Mouse (Mus musculus): ENCODE data around the gene Klhl11. TPM values are rescaled to one million over a fixed set of nuclear protein-coding genes. Genes with fewer than 3 reads are reported as not detected.

The Klhl11 gene
- polyA plus RNA-seq, 1 experiment, result 8.0 TPM

DNA sequence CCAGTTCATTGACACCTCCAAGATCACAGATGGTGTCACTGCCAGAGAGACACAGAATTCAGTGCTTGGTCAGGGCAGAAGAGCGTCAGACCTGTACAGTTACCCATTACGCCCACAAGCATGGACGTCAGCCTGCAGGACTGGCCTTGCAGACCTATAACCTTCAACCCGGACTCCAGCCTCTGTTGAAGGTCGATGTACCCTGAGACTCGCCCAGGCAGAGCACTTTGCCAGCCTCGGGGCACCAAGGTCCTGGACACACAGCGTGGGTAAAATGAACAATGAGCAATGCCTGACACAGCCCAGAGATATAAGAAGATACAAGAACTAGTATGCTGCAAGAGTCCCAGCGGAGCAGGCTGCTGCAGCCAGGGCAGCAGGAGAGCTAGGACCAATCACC, 42.5 kb upstream of the Klhl11 start:
- Histone ChIP-seq H3K4me3 (ENCODE audit: control insufficient read depth, insufficient read depth, low read length) (no peak overlapping the region), H3K4me1 (replicated peaks; ENCODE audit: control insufficient read depth, insufficient read depth, low read length) (no peaks in the 10 kb centered on the region), H3K27me3 (ENCODE audit: control insufficient read depth, insufficient read depth, low read length) (no peaks in the 10 kb centered on the region), H3K36me3 (ENCODE audit: control insufficient read depth, insufficient read depth, low read length) (peaks cover 82% of the 10 kb centered on the region), H3K27ac (ENCODE audit: control insufficient read depth, insufficient read depth, low read length) (no peak overlapping the region)
- WGBS, result 97% methylated on average over 9 of the region's 9 CpGs
- TF ChIP-seq CTCF (IDR thresholded peaks at IDR 0.05; ENCODE audit: borderline replicate concordance, control insufficient read depth, extremely low read depth, insufficient read depth, low read length, poor library complexity) (no peak), POLR2A (IDR thresholded peaks at IDR 0.05; ENCODE audit: control insufficient read depth, extremely low read depth, insufficient read depth, low read length, poor library complexity) (no peak)
- no peak for DNase-seq

GRCm38 (mm10) chr11:100513716-100514115, 41.2 kb upstream of the Klhl11 start:
- TF ChIP-seq CTCF (IDR thresholded peaks at IDR 0.05; ENCODE audit: borderline replicate concordance, control insufficient read depth, extremely low read depth, insufficient read depth, low read length, poor library complexity), result no peak
- TF ChIP-seq POLR2A (IDR thresholded peaks at IDR 0.05; ENCODE audit: control insufficient read depth, extremely low read depth, insufficient read depth, low read length, poor library complexity), result no peak
- no peak for DNase-seq
- H3K4me3 ChIP-seq (ENCODE audit: control insufficient read depth, insufficient read depth, low read length), result no peak overlapping the region
- 96% methylated on average over 10 of the region's 10 CpGs for WGBS
- H3K27ac ChIP-seq (ENCODE audit: control insufficient read depth, insufficient read depth, low read length), result no peak overlapping the region
- peaks cover 79% of the 10 kb centered on the region for H3K36me3 ChIP-seq (ENCODE audit: control insufficient read depth, insufficient read depth, low read length)
- no peaks in the 10 kb centered on the region for H3K27me3 ChIP-seq (ENCODE audit: control insufficient read depth, insufficient read depth, low read length)
- H3K4me1 ChIP-seq (replicated peaks; ENCODE audit: control insufficient read depth, insufficient read depth, low read length), result no peaks in the 10 kb centered on the region

DNA sequence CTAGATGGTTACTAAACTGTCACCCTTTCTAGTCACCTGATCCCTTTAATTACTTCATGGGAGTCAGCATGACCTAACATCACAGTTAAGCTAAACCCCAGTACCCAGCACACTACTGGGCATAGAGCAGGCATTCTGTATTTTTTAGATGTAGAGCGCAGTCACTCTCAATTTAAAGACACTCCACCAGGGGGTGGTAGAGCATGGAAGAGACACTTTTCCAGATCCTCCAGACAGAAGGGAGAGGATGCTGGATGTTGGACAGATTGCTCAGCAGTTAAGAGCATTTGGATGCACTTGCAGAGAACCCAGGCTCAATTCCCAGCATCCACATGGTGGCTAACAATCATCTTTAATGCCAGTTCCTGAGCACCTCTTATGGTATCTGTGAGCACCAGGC, 39.8 kb upstream of the Klhl11 start:
- Histone ChIP-seq H3K27me3 (ENCODE audit: control insufficient read depth, insufficient read depth, low read length) (no peaks in the 10 kb centered on the region), H3K4me3 (ENCODE audit: control insufficient read depth, insufficient read depth, low read length) (no peak overlapping the region), H3K36me3 (ENCODE audit: control insufficient read depth, insufficient read depth, low read length) (peaks cover 74% of the 10 kb centered on the region), H3K27ac (ENCODE audit: control insufficient read depth, insufficient read depth, low read length) (no peak overlapping the region), H3K4me1 (replicated peaks; ENCODE audit: control insufficient read depth, insufficient read depth, low read length) (no peaks in the 10 kb centered on the region)
- 98% methylated on average over 1 of the region's 1 CpGs for WGBS
- DNase-seq, result no peak
- TF ChIP-seq POLR2A (IDR thresholded peaks at IDR 0.05; ENCODE audit: control insufficient read depth, extremely low read depth, insufficient read depth, low read length, poor library complexity) (no peak), CTCF (IDR thresholded peaks at IDR 0.05; ENCODE audit: borderline replicate concordance, control insufficient read depth, extremely low read depth, insufficient read depth, low read length, poor library complexity) (no peak)

DNA sequence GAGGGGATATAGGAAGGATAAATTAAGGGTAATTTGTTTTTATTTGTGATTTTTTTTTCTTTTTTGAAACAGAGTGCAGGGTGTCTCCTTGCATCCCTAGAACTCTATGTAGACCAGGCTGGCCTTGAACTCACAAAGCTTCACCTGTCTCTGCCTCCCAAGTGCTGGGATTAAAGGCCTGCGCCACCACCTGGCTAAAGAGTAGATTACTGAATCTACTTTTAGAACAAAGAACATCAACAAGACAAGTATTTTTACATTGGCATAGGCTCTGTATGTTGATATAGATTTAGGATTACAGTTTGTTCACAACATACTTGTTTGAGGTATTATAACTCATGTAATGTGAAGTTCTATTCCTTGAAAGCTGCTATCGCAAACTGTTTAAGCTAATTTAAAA, 38.0 kb upstream of the Klhl11 start:
- Histone ChIP-seq H3K27ac (ENCODE audit: control insufficient read depth, insufficient read depth, low read length) (no peak overlapping the region), H3K27me3 (ENCODE audit: control insufficient read depth, insufficient read depth, low read length) (no peaks in the 10 kb centered on the region), H3K4me1 (replicated peaks; ENCODE audit: control insufficient read depth, insufficient read depth, low read length) (no peaks in the 10 kb centered on the region), H3K36me3 (ENCODE audit: control insufficient read depth, insufficient read depth, low read length) (peaks cover 73% of the 10 kb centered on the region), H3K4me3 (ENCODE audit: control insufficient read depth, insufficient read depth, low read length) (no peak overlapping the region)
- DNase-seq, result no peak
- no peak for TF ChIP-seq POLR2A (IDR thresholded peaks at IDR 0.05; ENCODE audit: control insufficient read depth, extremely low read depth, insufficient read depth, low read length, poor library complexity)
- TF ChIP-seq CTCF (IDR thresholded peaks at IDR 0.05; ENCODE audit: borderline replicate concordance, control insufficient read depth, extremely low read depth, insufficient read depth, low read length, poor library complexity), result no peak
- WGBS, result 98% methylated on average over 2 of the region's 2 CpGs

DNA sequence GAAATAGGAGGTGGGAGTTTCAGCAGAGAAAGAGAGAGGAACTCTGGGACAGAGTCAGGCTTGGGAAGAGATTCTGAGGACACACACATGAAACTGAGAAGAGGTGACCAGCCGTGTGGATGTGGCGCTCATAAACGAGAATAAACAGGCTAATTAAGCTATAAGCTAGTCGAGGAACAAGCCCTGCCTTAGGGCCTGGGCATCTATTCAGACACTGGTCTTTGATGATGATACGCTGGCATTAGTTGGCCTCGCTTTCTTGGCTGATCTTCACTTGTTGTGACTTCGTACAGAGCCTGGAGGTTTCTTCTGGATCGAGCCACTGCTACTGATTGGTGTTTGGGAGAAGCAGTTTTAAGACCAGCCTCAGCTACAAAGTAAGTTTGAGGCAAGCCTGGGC, 33.5 kb upstream of the Klhl11 start:
- Histone ChIP-seq H3K27ac (ENCODE audit: control insufficient read depth, insufficient read depth, low read length) (no peak overlapping the region), H3K4me3 (ENCODE audit: control insufficient read depth, insufficient read depth, low read length) (no peak overlapping the region), H3K27me3 (ENCODE audit: control insufficient read depth, insufficient read depth, low read length) (no peaks in the 10 kb centered on the region), H3K4me1 (replicated peaks; ENCODE audit: control insufficient read depth, insufficient read depth, low read length) (no peaks in the 10 kb centered on the region), H3K36me3 (ENCODE audit: control insufficient read depth, insufficient read depth, low read length) (peaks cover 63% of the 10 kb centered on the region)
- WGBS, result 98% methylated on average over 8 of the region's 8 CpGs
- DNase-seq, result no peak
- TF ChIP-seq POLR2A (IDR thresholded peaks at IDR 0.05; ENCODE audit: control insufficient read depth, extremely low read depth, insufficient read depth, low read length, poor library complexity) (no peak), CTCF (IDR thresholded peaks at IDR 0.05; ENCODE audit: borderline replicate concordance, control insufficient read depth, extremely low read depth, insufficient read depth, low read length, poor library complexity) (no peak)

DNA sequence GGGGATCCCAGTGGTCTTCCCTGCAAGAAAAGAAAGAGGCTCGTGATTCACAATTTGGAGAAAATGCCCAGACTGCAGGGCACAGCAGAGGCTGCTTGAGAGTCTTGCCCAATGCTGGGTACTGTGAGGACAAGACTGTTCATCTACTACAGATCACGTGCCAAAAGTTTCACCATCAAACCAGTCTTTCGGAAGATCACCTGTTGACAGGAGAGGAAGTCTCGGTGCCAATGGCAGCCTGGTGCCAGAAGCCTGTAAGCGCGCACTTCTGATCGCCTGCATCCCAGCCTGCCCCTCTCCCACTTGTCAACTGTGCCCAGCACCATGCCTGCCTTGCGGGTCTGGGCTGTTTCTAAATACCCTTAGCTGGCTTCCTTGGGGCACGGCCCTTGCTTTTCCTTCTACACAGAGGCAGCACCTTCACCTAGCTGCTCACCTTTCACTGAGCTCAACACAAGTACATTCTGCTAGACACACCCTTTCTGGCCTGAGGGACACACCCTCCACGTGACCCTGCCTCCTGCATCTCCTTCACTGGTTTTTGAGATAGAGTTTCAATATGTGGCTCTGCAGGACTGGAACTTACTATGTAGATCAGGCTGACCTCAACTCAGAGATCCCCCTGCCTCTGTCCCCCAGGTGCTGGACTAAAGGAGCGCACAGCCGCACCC, 32.6 kb upstream of the Klhl11 start:
- no peak overlapping the region for H3K27ac ChIP-seq (ENCODE audit: control insufficient read depth, insufficient read depth, low read length)
- no peak for TF ChIP-seq POLR2A (IDR thresholded peaks at IDR 0.05; ENCODE audit: control insufficient read depth, extremely low read depth, insufficient read depth, low read length, poor library complexity)
- TF ChIP-seq CTCF (IDR thresholded peaks at IDR 0.05; ENCODE audit: borderline replicate concordance, control insufficient read depth, extremely low read depth, insufficient read depth, low read length, poor library complexity), result no peak
- 97% methylated on average over 12 of the region's 12 CpGs for WGBS

GRCm38 (mm10) chr11:100501321-100501720, 28.8 kb upstream of the Klhl11 start:
- H3K4me3 ChIP-seq (ENCODE audit: control insufficient read depth, insufficient read depth, low read length), result no peak overlapping the region
- no peak for DNase-seq
- H3K4me1 ChIP-seq (replicated peaks; ENCODE audit: control insufficient read depth, insufficient read depth, low read length), result no peaks in the 10 kb centered on the region
- H3K27ac ChIP-seq (ENCODE audit: control insufficient read depth, insufficient read depth, low read length), result no peak overlapping the region
- TF ChIP-seq CTCF (IDR thresholded peaks at IDR 0.05; ENCODE audit: borderline replicate concordance, control insufficient read depth, extremely low read depth, insufficient read depth, low read length, poor library complexity) (no peak), POLR2A (IDR thresholded peaks at IDR 0.05; ENCODE audit: control insufficient read depth, extremely low read depth, insufficient read depth, low read length, poor library complexity) (no peak)
- H3K36me3 ChIP-seq (ENCODE audit: control insufficient read depth, insufficient read depth, low read length), result peaks cover 73% of the 10 kb centered on the region
- WGBS, result 97% methylated on average over 6 of the region's 6 CpGs
- no peaks in the 10 kb centered on the region for H3K27me3 ChIP-seq (ENCODE audit: control insufficient read depth, insufficient read depth, low read length)

More for the DNA sequence above, 32.6 kb upstream of the Klhl11 start:
- Histone ChIP-seq H3K36me3 (ENCODE audit: control insufficient read depth, insufficient read depth, low read length) (peaks cover 60% of the 10 kb centered on the region), H3K4me3 (ENCODE audit: control insufficient read depth, insufficient read depth, low read length) (no peak overlapping the region), H3K4me1 (replicated peaks; ENCODE audit: control insufficient read depth, insufficient read depth, low read length) (no peaks in the 10 kb centered on the region), H3K27me3 (ENCODE audit: control insufficient read depth, insufficient read depth, low read length) (no peaks in the 10 kb centered on the region)
- no peak for DNase-seq
